Mouse (Mus musculus) embryonic facial prominence, embryonic 15.5 days (tissue): ENCODE results near the gene March9. TPM values are rescaled to one million over a fixed set of nuclear protein-coding genes. Genes with fewer than 3 reads are reported as not detected.

Source experiments
- ATAC-seq: fragments of 200-750 bp; cut with Nextera tagmentation; 2 replicates; pipeline ENCODE4 v1.8.0; 2017; ENCODE audit warnings: low read depth, moderate TSS enrichment; ENCODE audit not compliant: insufficient number of reproducible peaks, low FRiP score, low TSS enrichment
- H3K27ac ChIP-seq: fragments of 300-500 bp; sonication (generic); replicated peaks from 2 replicates; pipeline ENCODE4 v1.5.1; 2015; ENCODE audit warnings: mild to moderate bottlenecking, inconsistent platforms
- H3K27me3 ChIP-seq: fragments of 300-500 bp; sonication (generic); 2 replicates; pipeline ENCODE4 v1.6.1; 2015; ENCODE audit warnings: inconsistent platforms
- H3K36me3 ChIP-seq: fragments of 300-500 bp; sonication (generic); 2 replicates; pipeline ENCODE4 v1.6.1; 2015; ENCODE audit warnings: mild to moderate bottlenecking, inconsistent platforms
- H3K4me1 ChIP-seq: fragments of 300-500 bp; sonication (generic); 2 replicates; pipeline ENCODE4 v1.6.1; 2015; ENCODE audit warnings: inconsistent platforms
- H3K4me2 ChIP-seq: fragments of 300-500 bp; sonication (generic); replicated peaks from 2 replicates; pipeline ENCODE4 v1.6.1; 2015; ENCODE audit warnings: mild to moderate bottlenecking, inconsistent platforms
- H3K4me3 ChIP-seq: fragments of 300-500 bp; sonication (generic); replicated peaks from 2 replicates; pipeline ENCODE4 v1.5.1; 2015; ENCODE audit warnings: mild to moderate bottlenecking, inconsistent platforms
- H3K9ac ChIP-seq: fragments of 300-500 bp; sonication (generic); 2 replicates; pipeline ENCODE4 v1.6.1; 2015; ENCODE audit warnings: inconsistent platforms
- H3K9me3 ChIP-seq: fragments of 300-500 bp; sonication (generic); replicated peaks from 2 replicates; pipeline ENCODE4 v1.6.1; 2016; ENCODE audit warnings: inconsistent platforms
- WGBS: fragments of 180-500 bp; shearing (Covaris S2); methylation state at CpG from one replicate; pipeline ENCODE4 v1.1.7; 2015; 5-methylcytosine and 5-hydroxymethylcytosine counted together
- polyA plus RNA-seq: library from polyadenylated mRNA; unstranded; fragments of >200 nt; fragmentation: Nextera tagmentation; extraction: Ambion mirVana; gene quantifications from 2 replicates; pipeline ENCODE4 v1.2.1, GENCODE M21; 2015

The March9 gene
- polyA plus RNA-seq, 1 experiment from 2014 or later: 1.8 TPM

GRCm38 (mm10) chr10:127061513-127061912 is 1.5 kb upstream of the March9 start:
- WGBS: 74% methylated on average over 2 of the region's 2 CpGs
- no peak overlapping the region for H3K9ac ChIP-seq
- no peaks in the 10 kb centered on the region for H3K9me3 ChIP-seq

GRCm38 (mm10) chr10:127061085-127061484 is 1.1 kb upstream of the March9 start:
- no peaks in the 10 kb centered on the region for H3K27me3 ChIP-seq
- ATAC-seq: no peak
- no peak overlapping the region for H3K9ac ChIP-seq
- WGBS: 36% methylated on average over 5 of the region's 5 CpGs
- no peaks in the 10 kb centered on the region for H3K9me3 ChIP-seq
- no peak overlapping the region for H3K4me2 ChIP-seq
- H3K27ac ChIP-seq: no peak overlapping the region
- peaks cover 24% of the 10 kb centered on the region for H3K36me3 ChIP-seq
- no peak overlapping the region for H3K4me3 ChIP-seq
- H3K4me1 ChIP-seq: peaks cover 33% of the 10 kb centered on the region

More at GRCm38 (mm10) chr10:127061513-127061912, 1.5 kb upstream of the March9 start:
- no peaks in the 10 kb centered on the region for H3K27me3 ChIP-seq
- peaks cover 33% of the 10 kb centered on the region for H3K4me1 ChIP-seq
- peaks cover 25% of the 10 kb centered on the region for H3K36me3 ChIP-seq
- H3K4me3 ChIP-seq: no peak overlapping the region
- no peak for ATAC-seq
- H3K4me2 ChIP-seq: no peak overlapping the region
- H3K27ac ChIP-seq: no peak overlapping the region

GRCm38 (mm10) chr10:127059174-127059967 is 613 bp downstream of the March9 start:
- H3K4me2 ChIP-seq: peak overlapping the region; percentile 86
- ATAC-seq: no peak; the same call in 1 of the 2 replicates
- H3K36me3 ChIP-seq: peaks cover 20% of the 10 kb centered on the region
- H3K9ac ChIP-seq: peak overlapping the region; percentile 73
- no peaks in the 10 kb centered on the region for H3K9me3 ChIP-seq
- no peaks in the 10 kb centered on the region for H3K27me3 ChIP-seq
- peak overlapping the region; percentile 70 for H3K27ac ChIP-seq
- under 1% methylated on average over 61 of the region's 92 CpGs for WGBS
- peaks cover 24% of the 10 kb centered on the region for H3K4me1 ChIP-seq
- H3K4me3 ChIP-seq: peak overlapping the region; percentile 78

- Histone ChIP-seq H3K9ac (no peak overlapping the region), H3K9me3 (no peaks in the 10 kb centered on the region), H3K36me3 (peaks cover 20% of the 10 kb centered on the region), H3K4me1 (peaks cover 24% of the 10 kb centered on the region), H3K27ac (no peak overlapping the region), H3K4me2 (peak overlapping the region; percentile 86), H3K4me3 (peak overlapping the region; percentile 78), H3K27me3 (no peaks in the 10 kb centered on the region)
- WGBS: 9% methylated on average over 8 of the region's 8 CpGs
- ATAC-seq: no peak
Observed at GRCm38 (mm10) chr10:127058708-127059107, 1.3 kb downstream of the March9 start.

GRCm38 (mm10) chr10:127058161-127058560 is 1.8 kb downstream of the March9 start:
- Histone ChIP-seq H3K27ac (no peak overlapping the region), H3K4me3 (peak overlapping the region; percentile 78), H3K9me3 (no peaks in the 10 kb centered on the region), H3K36me3 (peaks cover 20% of the 10 kb centered on the region), H3K4me2 (peak overlapping the region; percentile 86), H3K27me3 (no peaks in the 10 kb centered on the region), H3K9ac (no peak overlapping the region), H3K4me1 (peaks cover 24% of the 10 kb centered on the region)
- ATAC-seq: no peak
- WGBS: 2% methylated on average over 9 of the region's 9 CpGs

- ATAC-seq: no peak
- H3K4me1 ChIP-seq: peaks cover 20% of the 10 kb centered on the region
- no peak overlapping the region for H3K9ac ChIP-seq
- 81% methylated on average over 20 of the region's 20 CpGs for WGBS
- H3K36me3 ChIP-seq: peaks cover 20% of the 10 kb centered on the region
- H3K4me3 ChIP-seq: no peak overlapping the region
- no peaks in the 10 kb centered on the region for H3K9me3 ChIP-seq
- no peak overlapping the region for H3K4me2 ChIP-seq
- H3K27me3 ChIP-seq: peaks cover 7% of the 10 kb centered on the region; the same call in 1 of the 2 replicates
- H3K27ac ChIP-seq: no peak overlapping the region
Observed at GRCm38 (mm10) chr10:127056490-127056889, 3.5 kb downstream of the March9 start.

- Histone ChIP-seq H3K36me3 (peaks cover 20% of the 10 kb centered on the region), H3K9ac (no peak overlapping the region), H3K27me3 (peaks cover 18% of the 10 kb centered on the region), H3K9me3 (no peaks in the 10 kb centered on the region), H3K27ac (no peak overlapping the region), H3K4me2 (no peak overlapping the region), H3K4me3 (no peak overlapping the region), H3K4me1 (peaks cover 16% of the 10 kb centered on the region)
- ATAC-seq: no peak
- WGBS: 85% methylated on average over 8 of the region's 8 CpGs
Observed at GRCm38 (mm10) chr10:127055406-127055805, 4.6 kb downstream of the March9 start.

GRCm38 (mm10) chr10:127054646-127055045 is 5.3 kb downstream of the March9 start:
- H3K9me3 ChIP-seq: no peaks in the 10 kb centered on the region
- 64% methylated on average over 4 of the region's 4 CpGs for WGBS
- no peak overlapping the region for H3K4me3 ChIP-seq
- peaks cover 20% of the 10 kb centered on the region for H3K36me3 ChIP-seq
- peaks cover 25% of the 10 kb centered on the region for H3K27me3 ChIP-seq
- peaks cover 18% of the 10 kb centered on the region for H3K4me1 ChIP-seq
- ATAC-seq: no peak
- no peak overlapping the region for H3K4me2 ChIP-seq
- H3K9ac ChIP-seq: no peak overlapping the region
- no peak overlapping the region for H3K27ac ChIP-seq

GRCm38 (mm10) chr10:127050119-127050474 is 9.9 kb downstream of the March9 start:
- no peak for ATAC-seq
- peaks cover 55% of the 10 kb centered on the region for H3K27me3 ChIP-seq
- H3K4me3 ChIP-seq: 0 out of 2 replicates have a peak overlapping the region, but pooled peaks have one; percentile 19

GRCm38 (mm10) chr10:127049395-127050118 is 10.4 kb downstream of the March9 start:
- H3K36me3 ChIP-seq: peaks cover 6% of the 10 kb centered on the region
- no peak for ATAC-seq
- H3K9ac ChIP-seq: no peak overlapping the region
- H3K4me2 ChIP-seq: peak overlapping the region; percentile 36
- H3K27ac ChIP-seq: no peak overlapping the region
- 3% methylated on average over 29 of the region's 29 CpGs for WGBS
- peaks cover 20% of the 10 kb centered on the region for H3K4me1 ChIP-seq
- peaks cover 55% of the 10 kb centered on the region for H3K27me3 ChIP-seq
- no peaks in the 10 kb centered on the region for H3K9me3 ChIP-seq
- peak overlapping the region; percentile 19 for H3K4me3 ChIP-seq

More at GRCm38 (mm10) chr10:127050119-127050474, 9.9 kb downstream of the March9 start:
- H3K4me1 ChIP-seq: peaks cover 20% of the 10 kb centered on the region
- H3K36me3 ChIP-seq: peaks cover under 1% of the 10 kb centered on the region; the same call in 1 of the 2 replicates
- H3K4me2 ChIP-seq: no peak overlapping the region
- H3K27ac ChIP-seq: no peak overlapping the region
- no peaks in the 10 kb centered on the region for H3K9me3 ChIP-seq
- WGBS: 15% methylated on average over 10 of the region's 10 CpGs
- no peak overlapping the region for H3K9ac ChIP-seq

GRCm38 (mm10) chr10:127048608-127049394 is 11.2 kb downstream of the March9 start:
- Histone ChIP-seq H3K9ac (no peak overlapping the region), H3K27me3 (peaks cover 55% of the 10 kb centered on the region), H3K27ac (no peak overlapping the region), H3K36me3 (peaks cover 7% of the 10 kb centered on the region), H3K4me2 (peak overlapping the region; percentile 36), H3K4me3 (peak overlapping the region; percentile 19), H3K9me3 (no peaks in the 10 kb centered on the region), H3K4me1 (peaks cover 20% of the 10 kb centered on the region)
- WGBS: 4% methylated on average over 35 of the region's 35 CpGs
- no peak for ATAC-seq
